Mouse (Mus musculus): ENCODE results near the gene Slit3. TPM values are rescaled to one million over a fixed set of nuclear protein-coding genes. Genes with fewer than 3 reads are reported as not detected.

Gene Slit3
- polyA plus RNA-seq, 1 experiment from 2014 or later = 7.4 TPM

DNA sequence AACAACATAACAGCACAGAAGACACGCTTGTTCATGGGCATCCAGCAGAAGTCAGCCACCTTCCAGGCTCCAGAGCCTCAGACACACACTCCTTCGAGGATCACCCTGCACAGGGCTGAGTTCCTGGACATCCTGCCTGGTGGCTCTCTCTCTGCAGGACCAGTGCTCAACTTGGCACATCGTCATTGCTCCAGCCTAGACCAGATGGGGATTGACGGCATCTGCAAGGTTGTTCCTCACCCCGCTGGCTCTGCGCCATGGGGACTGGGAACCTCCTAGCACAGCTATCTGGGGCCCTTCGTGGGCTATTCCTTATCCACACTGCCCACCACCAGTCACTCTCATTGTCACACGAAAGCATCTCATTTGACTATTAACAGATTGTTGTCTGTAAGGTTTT, 216.5 kb downstream of the Slit3 start:
- H3K4me3 ChIP-seq (ENCODE audit: low read depth, low read length) = no peak overlapping the region
- H3K27me3 ChIP-seq (ENCODE audit: control insufficient read depth, insufficient read depth, low read length) = peaks cover 4% of the 10 kb centered on the region; the same call in 1 of the 2 replicates
- no peak for DNase-seq (ENCODE audit: low spot score)
- no peak overlapping the region for H3K9ac ChIP-seq (ENCODE audit: low read length)
- no peak overlapping the region for H3K27ac ChIP-seq (ENCODE audit: low read depth, low read length)
- H3K4me1 ChIP-seq (replicated peaks; ENCODE audit: control insufficient read depth, insufficient read depth, low read length) = no peaks in the 10 kb centered on the region
- H3K36me3 ChIP-seq (ENCODE audit: control insufficient read depth, insufficient read depth, low read length) = no peaks in the 10 kb centered on the region
- ATAC-seq (replicated peaks; ENCODE audit: low FRiP score) = no peak
- no peaks in the 10 kb centered on the region for H3K9me3 ChIP-seq (ENCODE audit: control insufficient read depth, low read length)
- WGBS = 86% methylated on average over 8 of the region's 8 CpGs
- H3K4me2 ChIP-seq (ENCODE audit: low read depth, low read length, severe bottlenecking) = no peak overlapping the region

DNA sequence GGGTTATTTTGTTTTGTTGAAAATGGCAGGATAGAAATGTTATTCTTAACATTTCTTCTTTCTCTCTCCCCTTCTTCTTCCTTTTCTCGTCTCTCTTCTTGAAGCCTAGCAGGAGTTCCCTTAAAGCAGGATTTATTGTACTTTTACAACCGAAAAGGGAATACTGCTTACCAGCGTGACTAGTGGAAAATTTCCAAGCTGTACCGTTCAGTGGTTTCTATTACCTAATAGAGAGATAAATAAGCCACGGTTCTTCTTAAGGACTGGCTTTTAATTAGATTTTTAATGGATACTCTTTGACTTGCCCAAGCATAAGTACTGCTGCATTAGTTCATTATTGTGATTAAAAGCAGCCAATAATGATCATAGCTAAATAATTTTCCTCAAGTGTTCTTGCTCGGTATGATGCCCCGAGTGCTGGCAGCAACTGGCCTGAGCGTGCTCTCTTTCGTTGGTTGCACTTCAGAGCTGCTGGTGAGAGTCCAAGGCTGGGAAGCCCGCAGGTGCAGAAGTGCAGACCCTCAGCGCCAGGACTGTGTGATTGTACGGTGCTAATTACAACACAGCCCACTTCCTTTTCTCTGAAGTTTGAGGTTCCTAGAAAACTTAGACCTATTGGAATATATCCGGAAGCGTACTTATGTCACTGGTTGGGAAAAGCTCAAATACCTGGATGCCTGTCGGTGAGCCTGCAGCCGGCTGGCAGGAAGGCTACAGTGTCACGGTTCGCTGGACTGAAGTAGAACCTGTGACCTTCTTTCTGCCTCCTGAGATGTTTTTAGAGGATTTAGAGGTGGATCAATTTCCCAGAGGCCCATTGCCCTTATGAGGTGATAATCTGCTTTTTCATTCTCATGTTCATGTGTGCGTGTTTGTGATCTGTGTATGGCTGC, 217.1 kb downstream of the Slit3 start:
- Histone ChIP-seq H3K27ac (ENCODE audit: low read depth, low read length) (no peak overlapping the region), H3K4me2 (ENCODE audit: low read depth, low read length, severe bottlenecking) (no peak overlapping the region), H3K9ac (ENCODE audit: low read length) (no peak overlapping the region), H3K9me3 (ENCODE audit: control insufficient read depth, low read length) (no peaks in the 10 kb centered on the region), H3K4me3 (ENCODE audit: low read depth, low read length) (no peak overlapping the region), H3K27me3 (ENCODE audit: control insufficient read depth, insufficient read depth, low read length) (peaks cover 2% of the 10 kb centered on the region; the same call in 1 of the 2 replicates), H3K4me1 (replicated peaks; ENCODE audit: control insufficient read depth, insufficient read depth, low read length) (no peaks in the 10 kb centered on the region), H3K36me3 (ENCODE audit: control insufficient read depth, insufficient read depth, low read length) (no peaks in the 10 kb centered on the region)
- WGBS = 79% methylated on average over 19 of the region's 19 CpGs
- ATAC-seq (replicated peaks; ENCODE audit: low FRiP score) = no peak
- DNase-seq (ENCODE audit: low spot score) = no peak

DNA sequence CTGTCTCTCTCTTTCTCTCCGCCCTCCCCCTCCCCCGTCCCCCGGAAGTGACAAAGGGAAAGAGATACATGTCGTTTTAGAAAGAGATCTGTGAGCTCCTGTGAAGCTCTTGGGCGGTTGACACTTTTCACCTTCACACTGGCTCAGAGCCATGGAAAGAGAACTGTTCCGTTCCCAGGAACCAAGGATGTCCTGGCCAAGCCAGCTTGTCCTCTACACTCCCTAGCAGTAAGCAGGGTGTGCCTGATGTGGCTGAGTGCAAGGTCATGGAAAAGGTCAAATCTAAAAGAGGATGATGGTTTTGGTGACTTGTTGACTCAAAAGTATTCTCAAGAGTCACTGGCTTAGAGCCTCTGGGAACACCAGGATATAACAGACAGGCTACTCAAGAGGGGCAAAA, 219.7 kb downstream of the Slit3 start:
- 74% methylated on average over 6 of the region's 6 CpGs for WGBS
- Histone ChIP-seq H3K27ac (ENCODE audit: low read depth, low read length) (no peak overlapping the region), H3K9ac (ENCODE audit: low read length) (no peak overlapping the region), H3K4me3 (ENCODE audit: low read depth, low read length) (no peak overlapping the region), H3K36me3 (ENCODE audit: control insufficient read depth, insufficient read depth, low read length) (no peaks in the 10 kb centered on the region), H3K9me3 (ENCODE audit: control insufficient read depth, low read length) (no peaks in the 10 kb centered on the region), H3K4me1 (replicated peaks; ENCODE audit: control insufficient read depth, insufficient read depth, low read length) (no peaks in the 10 kb centered on the region), H3K4me2 (ENCODE audit: low read depth, low read length, severe bottlenecking) (no peak overlapping the region), H3K27me3 (ENCODE audit: control insufficient read depth, insufficient read depth, low read length) (no peaks in the 10 kb centered on the region; the same call in 1 of the 2 replicates)
- DNase-seq (ENCODE audit: low spot score) (no peak), ATAC-seq (replicated peaks; ENCODE audit: low FRiP score) (no peak)

DNA sequence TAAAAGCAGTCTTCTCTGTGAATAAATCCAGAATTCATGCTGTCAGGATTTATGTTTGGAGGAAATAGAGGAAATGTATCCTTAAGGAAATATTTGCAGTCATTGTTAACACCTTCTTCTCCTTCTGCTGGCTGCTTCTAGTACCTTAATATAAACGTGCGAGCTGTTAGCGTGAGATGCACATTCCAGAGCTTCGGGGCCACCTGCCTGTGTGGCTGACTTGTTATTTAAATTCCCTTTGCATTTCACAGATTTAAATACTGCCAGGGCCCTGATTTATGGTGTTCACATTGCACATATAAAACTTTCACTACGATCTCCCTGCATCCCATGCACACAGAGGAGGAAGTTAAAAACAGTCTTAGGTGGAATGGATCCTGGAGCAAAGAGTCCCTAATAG, 221.5 kb downstream of the Slit3 start:
- WGBS = 80% methylated on average over 5 of the region's 5 CpGs
- Histone ChIP-seq H3K27me3 (ENCODE audit: control insufficient read depth, insufficient read depth, low read length) (peaks cover 4% of the 10 kb centered on the region; the same call in 1 of the 2 replicates), H3K4me3 (ENCODE audit: low read depth, low read length) (no peak overlapping the region), H3K4me2 (ENCODE audit: low read depth, low read length, severe bottlenecking) (no peak overlapping the region), H3K27ac (ENCODE audit: low read depth, low read length) (no peak overlapping the region), H3K4me1 (replicated peaks; ENCODE audit: control insufficient read depth, insufficient read depth, low read length) (no peaks in the 10 kb centered on the region), H3K9ac (ENCODE audit: low read length) (no peak overlapping the region), H3K9me3 (ENCODE audit: control insufficient read depth, low read length) (no peaks in the 10 kb centered on the region), H3K36me3 (ENCODE audit: control insufficient read depth, insufficient read depth, low read length) (no peaks in the 10 kb centered on the region)
- ATAC-seq (replicated peaks; ENCODE audit: low FRiP score) = no peak
- DNase-seq (ENCODE audit: low spot score) = no peak

DNA sequence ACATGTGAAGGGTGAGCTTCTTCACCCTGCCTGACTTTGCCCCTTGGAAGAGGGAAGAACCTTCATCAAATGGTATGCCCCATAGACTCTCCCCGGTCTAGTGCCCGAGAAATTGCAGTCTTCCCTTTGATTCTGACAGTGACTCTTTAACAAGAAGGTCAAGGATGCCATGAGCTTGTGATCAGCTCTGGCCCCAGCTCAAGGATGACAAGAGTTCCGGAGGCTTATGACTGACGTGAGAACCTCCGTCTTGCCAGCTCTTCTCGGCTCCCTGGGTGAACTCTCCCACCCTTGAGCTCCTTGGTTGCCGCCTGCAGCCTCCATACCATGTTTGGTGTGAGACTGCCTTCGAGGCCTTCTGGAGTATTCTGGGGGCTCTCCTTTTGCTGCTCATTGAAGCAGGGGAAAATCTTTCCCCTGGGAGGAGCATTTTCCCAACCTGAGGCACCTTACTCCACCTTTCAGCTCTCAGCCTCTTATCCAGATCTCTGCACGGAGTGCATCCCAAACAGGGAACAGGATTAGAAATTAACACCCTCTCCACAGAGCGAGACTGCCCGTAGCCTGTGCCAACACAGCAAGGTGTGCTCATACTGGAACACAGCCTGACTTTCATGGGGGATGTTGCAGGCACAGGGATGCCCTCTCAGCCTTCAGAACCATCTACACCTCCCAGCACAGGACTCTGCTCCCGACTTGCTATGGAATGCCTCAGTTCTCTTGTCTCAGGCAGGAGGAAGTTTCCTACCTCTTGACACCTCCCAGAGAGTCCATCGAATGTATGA, 224.9 kb downstream of the Slit3 start:
- Histone ChIP-seq H3K9me3 (ENCODE audit: control insufficient read depth, low read length) (no peaks in the 10 kb centered on the region), H3K4me2 (ENCODE audit: low read depth, low read length, severe bottlenecking) (no peak overlapping the region), H3K4me3 (ENCODE audit: low read depth, low read length) (no peak overlapping the region), H3K36me3 (ENCODE audit: control insufficient read depth, insufficient read depth, low read length) (no peaks in the 10 kb centered on the region), H3K27ac (ENCODE audit: low read depth, low read length) (no peak overlapping the region), H3K4me1 (replicated peaks; ENCODE audit: control insufficient read depth, insufficient read depth, low read length) (no peaks in the 10 kb centered on the region), H3K9ac (ENCODE audit: low read length) (no peak overlapping the region), H3K27me3 (ENCODE audit: control insufficient read depth, insufficient read depth, low read length) (peaks cover 10% of the 10 kb centered on the region)
- DNase-seq (ENCODE audit: low spot score) (no peak), ATAC-seq (replicated peaks; ENCODE audit: low FRiP score) (no peak)
- WGBS = 84% methylated on average over 13 of the region's 13 CpGs

DNA sequence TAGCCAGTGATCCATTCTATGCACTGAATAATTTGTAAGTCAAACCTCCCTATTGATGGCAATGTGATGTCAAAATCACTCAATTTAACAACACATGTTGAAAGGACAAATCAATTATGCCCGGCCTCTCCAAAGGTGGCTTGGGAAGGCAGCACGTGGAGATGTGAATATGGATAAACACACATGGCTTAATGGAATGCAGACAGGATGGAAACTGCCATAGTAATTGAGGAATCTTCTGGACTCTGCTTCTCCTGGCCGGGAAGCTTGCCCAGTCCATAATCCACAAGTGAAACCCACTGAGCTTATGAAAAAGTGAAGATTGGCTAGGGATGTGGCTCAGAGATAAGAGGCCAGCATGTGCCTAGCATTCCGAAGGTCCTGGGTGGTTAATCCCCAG, 227.1 kb downstream of the Slit3 start:
- DNase-seq (ENCODE audit: low spot score) (no peak), ATAC-seq (replicated peaks; ENCODE audit: low FRiP score) (no peak)
- WGBS = 30% methylated on average over 4 of the region's 4 CpGs
- H3K27ac ChIP-seq (ENCODE audit: low read depth, low read length) = no peak overlapping the region
- no peak overlapping the region for H3K4me3 ChIP-seq (ENCODE audit: low read depth, low read length)
- peaks cover 13% of the 10 kb centered on the region for H3K27me3 ChIP-seq (ENCODE audit: control insufficient read depth, insufficient read depth, low read length)
- 0 out of 2 replicates have a peak, but pooled peaks cover 4% of the 10 kb centered on the region for H3K4me1 ChIP-seq (replicated peaks; ENCODE audit: control insufficient read depth, insufficient read depth, low read length)
- no peaks in the 10 kb centered on the region for H3K36me3 ChIP-seq (ENCODE audit: control insufficient read depth, insufficient read depth, low read length)
- H3K4me2 ChIP-seq (ENCODE audit: low read depth, low read length, severe bottlenecking) = no peak overlapping the region
- no peak overlapping the region for H3K9ac ChIP-seq (ENCODE audit: low read length)
- H3K9me3 ChIP-seq (ENCODE audit: control insufficient read depth, low read length) = no peaks in the 10 kb centered on the region

DNA sequence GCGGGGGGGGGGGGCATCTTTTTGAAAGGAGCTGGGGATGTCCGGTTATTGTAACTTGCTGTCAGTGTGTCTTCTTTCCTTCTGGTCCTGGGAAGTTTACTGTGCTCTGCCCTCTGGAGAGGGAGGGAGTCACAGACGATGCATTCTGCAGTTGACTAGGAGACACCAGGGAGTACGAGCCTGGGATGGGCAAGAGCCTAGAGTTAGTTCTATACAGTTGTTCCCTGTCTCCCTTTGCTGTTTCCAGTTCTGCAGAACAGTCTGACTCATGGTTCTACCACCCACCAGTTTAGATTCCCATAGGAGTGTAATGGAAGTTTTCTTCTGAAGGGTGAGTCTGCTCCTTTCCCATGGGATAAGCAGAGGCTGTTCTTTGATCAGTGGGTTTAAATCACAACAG, 229.9 kb downstream of the Slit3 start:
- Histone ChIP-seq H3K9me3 (ENCODE audit: control insufficient read depth, low read length) (no peaks in the 10 kb centered on the region), H3K4me2 (ENCODE audit: low read depth, low read length, severe bottlenecking) (no peak overlapping the region), H3K9ac (ENCODE audit: low read length) (no peak overlapping the region), H3K36me3 (ENCODE audit: control insufficient read depth, insufficient read depth, low read length) (no peaks in the 10 kb centered on the region), H3K4me1 (replicated peaks; ENCODE audit: control insufficient read depth, insufficient read depth, low read length) (0 out of 2 replicates have a peak, but pooled peaks cover 4% of the 10 kb centered on the region), H3K27ac (ENCODE audit: low read depth, low read length) (no peak overlapping the region), H3K4me3 (ENCODE audit: low read depth, low read length) (no peak overlapping the region), H3K27me3 (ENCODE audit: control insufficient read depth, insufficient read depth, low read length) (peaks cover 13% of the 10 kb centered on the region)
- no peak for DNase-seq (ENCODE audit: low spot score)
- peak; percentile 61 for ATAC-seq (replicated peaks; ENCODE audit: low FRiP score)
- 8% methylated on average over 4 of the region's 4 CpGs for WGBS

DNA sequence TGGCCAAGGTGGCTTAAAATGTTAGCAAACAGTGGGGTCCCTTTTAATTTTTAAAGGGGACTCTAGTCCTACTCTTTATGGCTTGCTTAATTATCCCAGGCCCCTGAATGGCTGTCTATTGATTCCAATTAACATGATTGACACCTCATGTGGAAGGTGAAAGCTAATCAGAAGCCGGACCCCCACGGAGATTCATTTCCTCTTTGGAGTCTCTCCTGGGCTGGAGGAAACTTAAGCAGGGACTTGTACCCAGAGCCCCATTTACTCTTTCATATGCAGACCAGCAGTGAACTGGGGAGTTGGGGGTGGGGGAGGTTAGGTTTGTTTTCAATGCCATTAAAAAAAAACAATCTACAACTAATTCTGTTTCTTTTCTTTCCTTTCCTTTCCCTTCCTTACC, 230.4 kb downstream of the Slit3 start:
- WGBS = 4% methylated on average over 2 of the region's 2 CpGs
- Histone ChIP-seq H3K36me3 (ENCODE audit: control insufficient read depth, insufficient read depth, low read length) (no peaks in the 10 kb centered on the region), H3K4me1 (replicated peaks; ENCODE audit: control insufficient read depth, insufficient read depth, low read length) (0 out of 2 replicates have a peak, but pooled peaks cover 4% of the 10 kb centered on the region), H3K27me3 (ENCODE audit: control insufficient read depth, insufficient read depth, low read length) (peaks cover 9% of the 10 kb centered on the region), H3K4me3 (ENCODE audit: low read depth, low read length) (no peak overlapping the region), H3K27ac (ENCODE audit: low read depth, low read length) (no peak overlapping the region), H3K9me3 (ENCODE audit: control insufficient read depth, low read length) (no peaks in the 10 kb centered on the region), H3K9ac (ENCODE audit: low read length) (no peak overlapping the region), H3K4me2 (ENCODE audit: low read depth, low read length, severe bottlenecking) (no peak overlapping the region)
- DNase-seq (ENCODE audit: low spot score) (peak; percentile 65), ATAC-seq (replicated peaks; ENCODE audit: low FRiP score) (peak; percentile 71)
